Mouse (Mus musculus) lung, adult 2 months (tissue): Measurements from ENCODE around the gene Tfg. TPM values are rescaled to one million over a fixed set of nuclear protein-coding genes. Genes with fewer than 3 reads are reported as not detected.

ENCODE experiments used
- DNase-seq: peaks from one replicate; pipeline ENCODE4 v3.0.0; 2022
- H3K4me1 ChIP-seq: fragments of 200-500 bp; 2 replicates; pipeline ENCODE4 v1.6.1; 2011; ENCODE audit warnings: low read length; ENCODE audit not compliant: control insufficient read depth, insufficient read depth
- H3K4me3 ChIP-seq: fragments of 200-500 bp; replicated peaks from 2 replicates; pipeline ENCODE3; 2011; ENCODE audit warnings: low read depth, mild to moderate bottlenecking, control low read depth, low read length; ENCODE audit errors: extremely low read depth
- CTCF ChIP-seq: fragments of 200-500 bp; IDR thresholded peaks from 2 replicates; pipeline ENCODE4 v1.5.1; 2011; ENCODE audit warnings: mild to moderate bottlenecking, low read length, control low read depth; ENCODE audit not compliant: insufficient read depth
- POLR2A ChIP-seq: fragments of 200-500 bp; IDR thresholded peaks from 2 replicates; pipeline ENCODE4 v1.6.1; 2011; ENCODE audit warnings: low read depth, mild to moderate bottlenecking, control low read depth, low read length, borderline replicate concordance; ENCODE audit errors: extremely low read depth
- WGBS: fragments of 180-500 bp; shearing (Covaris S2); methylation state at CpG from one replicate; pipeline ENCODE4 v1.1.7; 2018; 5-methylcytosine and 5-hydroxymethylcytosine counted together
- polyA plus RNA-seq: library from polyadenylated mRNA; depleted of rRNA; stranded (reverse); fragments of >200 nt; gene quantifications from 2 replicates; pipeline ENCODE4 v1.2.3, GENCODE M21; 2012

Tfg gene
- polyA plus RNA-seq, 1 experiment: 51.3 TPM

GRCm38 (mm10) chr16:56700898-56701297, 16.4 kb downstream of the Tfg start:
- WGBS: 91% methylated on average over 3 of the region's 3 CpGs
- Histone ChIP-seq H3K4me1 (no peaks in the 10 kb centered on the region), H3K4me3 (no peak overlapping the region)
- TF ChIP-seq POLR2A: no peak
- TF ChIP-seq CTCF: no peak
- no peak for DNase-seq

- no peaks in the 10 kb centered on the region for H3K4me1 ChIP-seq
- DNase-seq: no peak
- no peak overlapping the region for H3K4me3 ChIP-seq
- 65% methylated on average over 2 of the region's 2 CpGs for WGBS
- TF ChIP-seq CTCF (no peak), POLR2A (no peak)
Observed at GRCm38 (mm10) chr16:56696448-56696847, 20.8 kb downstream of the Tfg start.

- WGBS: 83% methylated on average over 7 of the region's 7 CpGs
- TF ChIP-seq CTCF (no peak), POLR2A (no peak)
Observed at GRCm38 (mm10) chr16:56690715-56691114, 26.5 kb downstream of the Tfg start.

DNA sequence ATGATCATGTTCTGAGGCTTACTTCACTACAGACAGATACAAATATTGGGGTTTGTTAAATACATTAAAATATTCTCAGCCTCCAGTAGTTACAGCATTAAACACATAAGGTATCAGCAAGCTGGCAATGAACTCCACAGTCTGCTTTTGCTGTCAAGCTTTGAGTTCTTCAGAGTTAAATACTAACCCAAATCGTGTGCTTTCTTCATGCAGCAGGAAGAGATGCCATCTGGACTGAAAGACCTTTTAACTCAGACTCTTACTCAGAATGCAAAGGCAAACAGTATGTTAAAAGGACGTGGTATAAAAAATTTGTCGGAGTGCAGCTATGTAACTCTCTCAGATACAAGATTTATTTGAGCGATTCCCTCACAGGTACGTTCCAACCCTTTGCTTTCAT, 30.5 kb downstream of the Tfg start:
- TF ChIP-seq POLR2A (no peak), CTCF (no peak)
- no peak for DNase-seq
- no peaks in the 10 kb centered on the region for H3K4me1 ChIP-seq
- H3K4me3 ChIP-seq: no peak overlapping the region
- 86% methylated on average over 5 of the region's 5 CpGs for WGBS

More at GRCm38 (mm10) chr16:56690715-56691114, 26.5 kb downstream of the Tfg start:
- H3K4me1 ChIP-seq: no peaks in the 10 kb centered on the region
- no peak for DNase-seq
- H3K4me3 ChIP-seq: no peak overlapping the region

DNA sequence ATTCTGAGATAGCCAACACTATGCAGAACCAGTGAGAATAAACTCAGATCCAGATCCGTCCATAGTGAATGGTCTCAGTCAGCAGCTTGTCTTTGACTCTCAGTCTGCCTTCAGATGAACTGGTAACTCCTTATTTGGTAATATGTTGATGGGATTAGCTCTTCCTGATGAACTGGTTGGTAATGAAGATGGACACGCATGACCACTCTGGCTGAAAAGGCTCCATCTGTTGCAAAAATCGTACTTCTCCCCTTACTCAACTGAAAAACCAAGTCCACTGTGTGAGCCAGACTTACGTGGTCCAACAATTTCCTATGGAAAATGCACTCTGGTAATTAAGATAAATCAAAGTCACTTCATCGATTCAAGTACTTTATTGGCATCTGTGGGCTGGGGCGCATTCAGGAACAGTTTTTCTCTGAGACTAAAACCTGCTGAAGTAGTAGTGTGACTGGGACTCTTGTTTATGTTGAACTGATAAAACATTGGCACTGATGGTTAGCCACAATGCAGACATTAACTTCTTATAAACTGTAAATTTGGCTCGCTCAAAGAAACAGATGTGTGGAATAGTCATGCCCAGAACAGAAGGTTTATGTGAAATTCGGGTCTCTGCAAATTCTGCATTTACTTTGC, 36.1 kb downstream of the Tfg start:
- WGBS: 76% methylated on average over 8 of the region's 8 CpGs
- Histone ChIP-seq H3K4me3 (no peak overlapping the region), H3K4me1 (no peaks in the 10 kb centered on the region)
- no peak for TF ChIP-seq POLR2A
- no peak for TF ChIP-seq CTCF
- no peak for DNase-seq

- 55% methylated on average over 4 of the region's 4 CpGs for WGBS
- Histone ChIP-seq H3K4me1 (no peaks in the 10 kb centered on the region), H3K4me3 (no peak overlapping the region)
- no peak for TF ChIP-seq CTCF
- no peak for TF ChIP-seq POLR2A
- DNase-seq: no peak
Observed at GRCm38 (mm10) chr16:56677146-56677545, 40.1 kb downstream of the Tfg start.

GRCm38 (mm10) chr16:56673420-56673819, 43.8 kb downstream of the Tfg start:
- TF ChIP-seq POLR2A (no peak), CTCF (no peak)
- DNase-seq: no peak
- 71% methylated on average over 2 of the region's 2 CpGs for WGBS
- Histone ChIP-seq H3K4me1 (no peaks in the 10 kb centered on the region), H3K4me3 (no peak overlapping the region)

DNA sequence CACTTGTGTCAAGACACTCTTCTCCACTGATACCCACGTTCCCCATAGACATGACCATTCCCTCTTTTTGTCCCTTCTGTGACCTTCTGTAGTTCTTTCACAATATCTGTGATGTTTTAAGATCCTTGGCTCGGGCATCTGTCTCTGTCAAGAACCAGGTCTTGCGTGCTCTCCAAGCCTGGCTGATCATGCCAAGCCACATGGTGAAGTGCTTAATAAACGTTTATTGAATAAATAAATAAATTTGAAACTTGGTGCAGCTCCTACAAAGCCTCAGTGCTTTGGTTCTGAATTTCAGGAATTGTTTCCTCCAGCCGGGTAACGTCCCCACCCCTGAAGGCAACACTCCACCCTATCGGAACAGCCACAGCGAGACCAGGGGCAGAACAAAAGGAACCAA, 46.3 kb downstream of the Tfg start:
- no peak for DNase-seq
- no peak overlapping the region for H3K4me3 ChIP-seq
- TF ChIP-seq CTCF (no peak), POLR2A (no peak)
- no peaks in the 10 kb centered on the region for H3K4me1 ChIP-seq
- WGBS: 52% methylated on average over 8 of the region's 8 CpGs

GRCm38 (mm10) chr16:56669520-56669919, 47.7 kb downstream of the Tfg start:
- no peak for TF ChIP-seq POLR2A
- TF ChIP-seq CTCF: no peak
- H3K4me3 ChIP-seq: no peak overlapping the region
- DNase-seq: no peak
- WGBS: 74% methylated on average over 5 of the region's 5 CpGs
- H3K4me1 ChIP-seq: no peaks in the 10 kb centered on the region

DNA sequence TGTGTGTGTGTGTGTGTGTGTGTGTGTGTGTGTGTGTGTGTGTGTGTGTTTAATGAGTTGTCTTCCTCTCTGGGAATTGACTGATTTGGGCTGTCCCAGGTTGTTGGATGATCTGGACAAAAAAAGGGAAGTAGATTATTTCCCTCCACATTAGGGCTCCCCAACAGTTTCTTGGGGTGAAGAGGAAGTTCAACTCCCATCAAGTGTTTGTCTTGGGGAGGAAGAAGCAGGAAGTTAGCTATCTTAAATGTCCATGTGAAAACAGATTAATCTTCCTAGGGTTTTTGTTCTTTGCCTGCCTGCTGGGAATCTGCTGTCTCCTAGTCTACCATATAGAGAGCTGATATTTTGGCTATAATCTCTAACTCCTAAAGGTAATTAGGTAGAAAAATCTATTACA, 58.4 kb downstream of the Tfg start:
- no peak for DNase-seq
- TF ChIP-seq POLR2A (no peak), CTCF (no peak)
- H3K4me3 ChIP-seq: no peak overlapping the region
- H3K4me1 ChIP-seq: peaks cover 2% of the 10 kb centered on the region; the same call in 1 of the 2 replicates
